Mouse (Mus musculus) lung, postnatal 0 days (tissue): ENCODE measurements at regions not wholly inside any gene's neighbourhood (a gene's known extent, or its start where the extent isn't known, plus 50 kb on each side); places are given as distances from the start of the nearest gene placed in this dataset.

ENCODE experiments used
- CTCF ChIP-seq: IDR thresholded peaks from 2 replicates; pipeline ENCODE4 v1.5.1; 2016; ENCODE audit warnings: antibody characterized with exemption, mild to moderate bottlenecking
- EP300 ChIP-seq: IDR thresholded peaks from 2 replicates; pipeline ENCODE4 v1.6.1; 2016; ENCODE audit warnings: antibody characterized with exemption, mild to moderate bottlenecking, control low read depth

DNA sequence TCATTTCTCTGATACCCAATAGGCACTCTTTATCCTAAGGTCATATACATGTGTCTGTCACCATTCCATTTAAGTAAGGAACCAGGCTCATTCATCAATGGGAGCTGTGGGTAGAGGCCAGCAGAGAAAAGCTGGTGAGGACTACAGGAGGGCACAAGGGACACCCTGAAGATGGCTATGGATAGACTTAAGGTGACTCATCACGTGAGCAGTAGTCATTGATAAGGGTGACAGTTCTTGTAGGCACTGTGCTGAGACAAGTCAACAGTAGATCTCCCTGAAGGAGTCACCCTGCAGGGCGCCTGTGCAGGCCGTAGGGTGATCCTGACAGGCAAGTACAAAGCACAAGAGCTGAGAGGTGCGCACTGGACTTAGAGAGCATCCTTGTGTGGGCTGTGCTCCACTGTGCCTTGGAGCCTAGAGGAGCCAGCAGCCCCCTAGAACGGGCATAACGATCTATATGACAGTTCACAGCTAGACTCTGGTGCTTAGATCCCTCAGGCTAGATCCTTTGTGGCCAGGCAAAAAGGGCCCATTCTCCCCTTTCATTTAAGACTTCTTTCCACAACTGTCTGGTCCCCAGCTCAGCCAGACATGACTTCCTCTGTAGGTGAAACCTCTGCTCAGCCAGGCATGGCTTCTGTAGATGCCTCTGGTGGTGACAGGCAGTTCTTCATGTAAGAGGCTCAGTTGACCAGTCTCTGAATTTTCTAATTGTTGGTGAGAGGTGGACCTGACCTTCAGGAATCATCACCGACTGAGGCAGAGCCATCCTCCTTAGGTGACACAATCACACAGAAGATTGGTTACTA, 78.6 kb downstream of the Fam43a start:
- TF ChIP-seq CTCF (peak; percentile 21; the same call in 1 of the 2 replicates), EP300 (no peak)
